Mouse (Mus musculus) cerebellum, adult 2 months (tissue): ENCODE measurements around the gene Ldb2.

Experiments
- CTCF ChIP-seq: fragments of 200-500 bp; IDR thresholded peaks from 2 replicates; pipeline ENCODE4 v1.5.1; 2011; ENCODE audit warnings: low read depth, mild to moderate bottlenecking, control low read depth, low read length, moderate library complexity, borderline replicate concordance; ENCODE audit not compliant: insufficient read depth
- POLR2A ChIP-seq: fragments of 200-500 bp; IDR thresholded peaks from 2 replicates; pipeline ENCODE4 v1.6.1; 2011; ENCODE audit warnings: low read length, control low read depth, borderline replicate concordance; ENCODE audit not compliant: insufficient read depth

DNA sequence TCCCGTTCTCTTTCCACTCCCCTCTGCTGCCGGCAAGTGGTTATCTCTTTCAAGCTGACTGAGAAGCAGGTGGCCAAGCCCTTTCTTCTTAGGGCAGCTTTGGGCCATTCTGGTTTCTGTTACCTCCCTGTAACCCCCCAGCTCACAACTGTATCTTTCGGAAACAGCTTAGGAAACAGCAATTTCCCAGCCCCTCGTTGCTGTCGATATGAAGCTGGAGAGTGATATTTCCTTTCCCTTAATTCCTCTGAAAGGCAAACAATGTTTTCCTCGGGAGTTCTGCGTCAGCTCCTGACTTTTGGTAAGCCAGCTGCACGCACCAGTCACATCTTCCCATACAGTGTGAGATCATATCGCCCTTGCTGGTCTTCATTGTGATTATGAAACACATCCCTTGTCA is 305.3 kb downstream of the Ldb2 start:
- TF ChIP-seq CTCF: no peak
- no peak for TF ChIP-seq POLR2A
